Mouse (Mus musculus) left cerebral cortex, adult 18-20 months (tissue): Measurements from ENCODE around the gene Lrrc7. TPM values are rescaled to one million over a fixed set of nuclear protein-coding genes. Genes with fewer than 3 reads are reported as not detected.
A peak's percentile ranks its signal among the peaks of the same experiment; 100 is the strongest.

Experiments
- DNase-seq, 2 experiments: peaks; one replicate each; pipeline ENCODE4 v3.0.0; 2021 to 2022; ENCODE audit warnings: low spot score in 2 of 2, mixed read lengths in 1 of 2
- total RNA-seq, 2 experiments: library from RNA; stranded (reverse); gene quantifications; 2 replicates each; pipeline ENCODE4 v1.2.3; 2021

Lrrc7 gene
- total RNA-seq, 2 experiments from 2014 or later = 99.9 TPM

DNA sequence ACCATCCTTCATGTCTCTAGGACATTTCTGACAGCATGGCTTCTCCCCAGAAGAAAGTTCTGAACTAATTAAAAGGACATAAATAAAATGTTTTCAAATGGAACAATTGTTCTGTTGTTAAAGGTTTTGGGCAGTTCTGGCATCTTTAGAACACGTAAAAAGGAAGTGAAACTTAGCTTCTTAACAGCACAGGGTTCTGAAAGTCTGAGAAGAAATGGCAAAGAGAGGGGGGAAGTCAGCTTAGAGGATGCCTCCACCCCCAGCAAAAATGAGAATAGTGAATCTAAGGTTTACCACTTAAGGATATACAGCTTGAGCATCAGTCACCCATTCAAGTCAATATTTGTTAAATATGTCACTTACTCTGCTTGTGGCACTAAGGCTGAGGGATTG is 484.6 kb downstream of the Lrrc7 start:
- no peak for DNase-seq

DNA sequence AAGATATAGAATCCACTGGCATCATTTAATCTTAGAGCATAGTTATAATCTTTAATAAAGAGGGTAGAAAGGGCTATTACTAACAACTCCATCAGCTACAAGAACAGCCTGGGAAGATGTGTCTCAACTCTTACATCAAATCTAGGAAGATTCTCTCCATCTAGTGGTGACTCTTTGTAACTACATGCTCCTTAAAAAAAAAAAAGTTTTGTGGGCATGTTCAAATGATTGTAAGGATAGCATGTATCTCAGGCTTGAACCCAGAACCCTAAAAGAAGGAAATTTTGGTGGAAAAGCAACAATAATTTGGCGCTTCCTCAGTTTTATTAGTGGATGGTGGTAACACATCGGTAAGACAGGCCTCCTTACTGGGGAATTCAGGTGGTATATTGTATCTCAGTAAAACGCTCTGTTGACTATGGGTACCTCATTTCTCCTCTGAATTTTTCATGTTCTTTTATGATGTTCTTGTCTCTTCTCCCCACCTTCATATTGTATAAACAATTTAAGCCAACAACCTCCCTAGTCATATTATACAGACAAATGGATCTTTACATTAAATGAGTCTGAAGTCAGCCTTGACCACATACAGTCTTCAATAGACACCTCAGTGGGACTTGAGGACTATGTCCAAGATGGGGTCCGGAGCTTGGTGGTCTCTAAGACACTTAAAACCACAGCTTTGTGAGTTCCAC is 485.2 kb downstream of the Lrrc7 start:
- no peak for DNase-seq

DNA sequence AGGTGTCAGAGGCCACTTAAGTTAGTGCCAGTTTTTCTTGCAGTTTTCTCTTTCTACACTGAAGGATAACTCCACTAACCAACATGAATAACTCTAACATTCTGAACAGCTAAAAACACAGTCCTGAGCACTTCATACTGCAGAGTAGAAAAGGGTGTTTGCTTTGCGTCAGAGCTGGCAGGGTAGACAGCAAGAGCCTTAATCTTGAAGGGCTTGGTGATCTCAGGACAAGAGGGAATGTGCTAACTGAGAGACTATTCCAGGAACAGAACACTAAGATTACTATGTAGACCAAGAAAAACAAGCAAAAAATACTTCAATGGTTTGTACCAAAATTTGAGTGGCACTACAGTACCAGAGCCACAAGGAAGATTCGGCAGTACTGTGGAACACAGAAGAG is 487.0 kb downstream of the Lrrc7 start:
- DNase-seq = no peak

DNA sequence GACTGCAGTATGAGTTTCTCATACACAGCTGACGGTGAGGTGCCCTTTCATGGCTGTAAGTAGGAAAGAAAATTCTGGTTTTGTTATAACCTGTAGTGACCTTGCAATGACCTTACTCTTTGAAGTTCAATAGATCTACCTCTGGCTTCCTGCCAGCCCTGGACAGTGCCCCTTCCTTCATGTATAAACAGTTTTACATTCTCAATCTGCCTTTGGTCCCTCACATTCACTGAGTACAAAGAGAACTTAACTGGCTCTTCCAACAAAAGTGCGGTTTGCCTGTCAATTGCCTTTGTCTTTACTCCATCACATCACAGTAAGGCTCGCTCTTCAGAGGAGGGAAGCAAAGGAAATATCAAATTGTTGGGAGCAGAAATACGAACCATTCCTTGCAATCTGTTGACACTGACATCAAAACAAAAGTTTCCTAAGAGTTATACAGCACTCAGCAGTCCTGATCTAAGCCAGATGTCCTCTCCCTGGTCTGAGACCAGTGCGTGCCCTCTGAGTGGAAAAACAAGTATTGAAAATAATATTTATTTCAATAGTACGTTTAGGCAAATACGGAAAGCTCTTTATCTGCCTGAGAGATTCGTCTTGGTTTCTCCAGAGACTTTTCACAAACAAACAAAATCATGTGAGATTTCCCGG is 493.3 kb downstream of the Lrrc7 start:
- no peak for DNase-seq

DNA sequence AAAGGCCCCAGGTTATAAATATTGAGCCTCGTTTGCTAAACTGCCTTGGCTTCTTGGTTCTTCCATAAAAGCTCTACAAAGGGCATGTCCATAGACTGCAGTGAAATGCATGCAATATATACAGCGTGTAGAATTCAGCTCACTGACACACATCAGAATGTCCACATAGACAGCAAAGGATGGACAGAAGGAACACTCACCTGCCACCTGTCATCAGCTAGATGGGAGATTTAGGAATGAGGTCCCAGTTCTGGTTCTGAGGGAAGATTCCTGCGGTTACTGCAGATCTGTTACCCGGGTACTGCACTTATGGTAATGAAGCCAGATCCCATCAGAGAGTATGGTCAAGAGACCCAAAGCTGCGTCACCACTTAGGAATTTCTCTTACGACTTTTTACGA is 494.1 kb downstream of the Lrrc7 start:
- DNase-seq = no peak

DNA sequence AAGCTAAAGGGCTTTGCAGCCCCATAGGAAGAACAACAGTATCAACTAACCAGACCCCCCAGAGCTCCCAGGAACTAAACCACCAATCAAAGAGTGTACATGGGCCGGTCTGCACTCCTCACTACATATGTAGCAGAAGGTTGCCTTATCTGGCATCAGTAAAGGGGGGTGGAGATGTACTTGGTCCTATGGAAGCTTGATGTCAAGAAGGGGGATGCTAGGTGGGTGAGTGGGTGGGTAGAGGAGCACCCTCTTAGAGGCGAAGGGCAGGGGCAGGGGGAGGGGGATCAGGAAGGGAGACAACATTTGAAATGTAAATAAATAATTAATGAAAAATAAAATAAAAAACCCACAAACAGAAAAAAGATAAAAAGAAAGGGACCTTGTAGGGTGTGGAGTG is 496.8 kb downstream of the Lrrc7 start:
- DNase-seq = no peak

DNA sequence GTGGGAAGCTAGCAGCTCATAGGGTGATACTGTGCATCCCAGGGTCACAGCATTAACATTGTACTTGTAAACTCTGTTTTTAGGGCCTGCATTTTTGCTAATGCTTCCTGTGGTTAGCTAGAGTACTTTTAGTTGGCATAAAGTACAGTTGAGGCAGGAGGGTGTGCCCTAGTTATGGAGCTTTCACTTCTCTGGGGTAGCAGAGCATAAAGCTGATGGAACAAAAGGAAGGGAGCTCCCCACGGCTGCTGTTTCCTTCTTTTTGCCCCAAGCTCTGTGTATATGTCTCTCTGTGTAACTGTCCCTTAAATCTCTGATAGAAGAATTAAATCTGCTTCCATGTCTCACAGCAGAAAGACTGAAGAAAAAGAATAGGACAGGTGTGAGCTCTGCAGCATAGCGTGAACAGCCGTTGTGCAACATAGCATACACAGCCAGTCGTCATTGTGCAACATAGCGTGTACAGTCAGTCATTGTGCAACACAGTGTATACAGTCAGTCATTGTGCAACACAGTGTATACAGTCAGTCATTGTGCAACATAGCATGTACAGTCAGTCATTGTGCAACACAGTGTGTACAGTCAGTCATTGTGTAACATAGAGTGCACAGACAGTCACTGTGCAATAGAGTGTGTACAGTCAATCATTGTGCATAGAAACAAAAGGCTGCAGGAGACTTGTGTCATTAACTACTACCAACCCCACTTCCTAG is 500.1 kb downstream of the Lrrc7 start:
- no peak for DNase-seq

- peak; percentile 22 to 36 for DNase-seq
These were observed 501.3 kb downstream of the Lrrc7 start for GRCm38 (mm10) chr3:158060621-158061291.

DNA sequence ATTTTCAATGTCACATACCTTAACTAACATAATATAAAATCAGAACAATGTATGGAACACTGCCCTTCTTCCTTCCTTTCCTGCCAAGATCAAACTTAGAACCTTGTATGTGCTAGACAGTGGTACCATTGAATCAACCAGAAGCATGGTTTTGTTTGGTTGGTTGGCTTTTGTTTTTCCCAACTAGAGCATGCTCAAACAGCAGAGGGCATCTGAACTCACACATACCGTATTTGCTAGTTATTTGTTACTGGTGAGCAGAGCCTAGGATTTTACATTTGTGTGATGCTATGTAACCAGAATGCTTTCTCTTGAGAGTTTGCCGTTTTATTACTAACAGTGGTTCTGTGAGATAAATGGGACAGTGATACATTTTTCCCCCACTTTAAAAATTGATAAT is 512.5 kb downstream of the Lrrc7 start:
- no peak for DNase-seq

GRCm38 (mm10) chr3:158040755-158041154 is 521.3 kb downstream of the Lrrc7 start:
- no peak for DNase-seq

- DNase-seq = no peak
These were observed 523.9 kb downstream of the Lrrc7 start for GRCm38 (mm10) chr3:158038106-158038505.

DNA sequence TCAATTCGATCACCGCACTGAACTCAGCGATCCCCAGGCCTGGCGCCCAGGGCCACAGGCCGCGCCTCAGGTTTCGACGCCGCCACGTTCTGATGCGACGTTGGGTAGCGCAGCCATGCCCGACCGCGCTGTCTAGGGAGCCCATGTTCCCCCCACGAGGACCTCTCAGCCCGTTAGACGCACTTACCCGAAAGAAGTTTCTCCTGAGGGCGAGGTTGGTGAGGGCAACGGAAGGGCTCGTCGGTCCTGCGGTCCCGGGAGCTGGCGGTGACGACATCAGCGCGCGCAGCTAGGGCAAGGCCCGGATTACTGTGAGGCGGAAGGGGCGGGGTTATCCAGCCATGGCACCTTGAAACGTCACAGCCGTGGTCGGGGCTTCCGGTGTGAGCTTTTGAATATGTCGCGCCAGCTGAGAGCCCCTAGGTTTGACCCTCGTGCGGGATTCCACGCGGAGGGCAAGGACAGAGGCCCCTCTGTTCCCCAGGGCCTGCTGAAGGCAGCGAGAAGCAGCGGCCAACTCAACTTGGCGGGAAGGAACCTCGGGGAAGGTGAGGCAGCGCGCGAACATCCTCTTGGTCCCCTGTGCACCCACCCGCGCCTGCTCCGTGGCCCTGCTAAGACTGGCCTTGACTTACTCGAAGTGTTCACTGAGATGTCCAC is 525.6 kb downstream of the Lrrc7 start, which contains the start of the genes Srsf11 and Lrrc40:
Gene Srsf11, minus strand, starts transcription at position 311 of the 660 bp plus-strand sequence.
Gene Lrrc40, plus strand, starts transcription at position 334 of the 660 bp plus-strand sequence.
- DNase-seq = peak; percentile 96

- DNase-seq = no peak
These were observed 526.2 kb downstream of the Lrrc7 start for GRCm38 (mm10) chr3:158035866-158036265.
